Comparison of ENCODE assay signal across 24 mouse cellular contexts in genomic region chr1:175608708-175609107, GRCm38 (mm10). TPM values are rescaled to one million over a fixed set of nuclear protein-coding genes. Genes with fewer than 3 reads are reported as not detected.
DNase-seq lines count a peak whose midpoint lies in the region; ATAC-seq and TF ChIP-seq lines count a peak whose summit lies in the region.
"Had no signal": no experiment of that assay in that cellular context is flagged by ENCODE, and none has a peak within 500 bp of the region (broad histone marks: within the 10 kb centered on the region; RNA-seq: fewer than 3 reads in every experiment).

No protein-coding gene starts in this region.

- H3K36me3 ChIP-seq in liver, embryonic 12.5 days: peaks cover 92% of the 10 kb centered on the region
- H3K36me3 ChIP-seq in liver, embryonic 11.5 days (ENCODE audit: control insufficient read depth, insufficient read depth, low read length): peaks cover 37% of the 10 kb centered on the region; the same call in 1 of the 2 replicates
- peaks cover 33% of the 10 kb centered on the region for H3K36me3 ChIP-seq in stomach, embryonic 15.5 days
- H3K36me3 ChIP-seq in stomach, postnatal 0 days (ENCODE audit: control insufficient read depth, insufficient read depth, low read length): peaks cover 17% of the 10 kb centered on the region
- peaks cover 63% of the 10 kb centered on the region for H3K36me3 ChIP-seq in forebrain, embryonic 12.5 days (replicated peaks)

- TF ChIP-seq EP300 in stomach, postnatal 0 days (optimal IDR thresholded peaks at IDR 0.05): no peak

- H3K9me3 ChIP-seq in liver, embryonic 12.5 days (replicated peaks): no peaks in the 10 kb centered on the region
- H3K9me3 ChIP-seq in liver, embryonic 11.5 days (ENCODE audit: control insufficient read depth, low read length): no peaks in the 10 kb centered on the region
- no peaks in the 10 kb centered on the region for H3K9me3 ChIP-seq in stomach, embryonic 15.5 days
- no peaks in the 10 kb centered on the region for H3K9me3 ChIP-seq in stomach, postnatal 0 days (ENCODE audit: control insufficient read depth, low read length)
- H3K9me3 ChIP-seq in forebrain, embryonic 12.5 days: no peaks in the 10 kb centered on the region
- H3K9me3 ChIP-seq: forebrain, embryonic 15.5 days; heart, embryonic 13.5 days had no signal

- TF ChIP-seq CTCF in stomach, postnatal 0 days (IDR thresholded peaks at IDR 0.05; ENCODE audit: low read depth): no peak

- H3K4me1 ChIP-seq in liver, embryonic 12.5 days: no peaks in the 10 kb centered on the region
- no peaks in the 10 kb centered on the region for H3K4me1 ChIP-seq in liver, embryonic 11.5 days (replicated peaks; ENCODE audit: control insufficient read depth, insufficient read depth, low read length)
- no peaks in the 10 kb centered on the region for H3K4me1 ChIP-seq in stomach, embryonic 15.5 days
- no peaks in the 10 kb centered on the region for H3K4me1 ChIP-seq in stomach, postnatal 0 days (replicated peaks; ENCODE audit: control insufficient read depth, insufficient read depth)
- H3K4me1 ChIP-seq in forebrain, embryonic 12.5 days: no peaks in the 10 kb centered on the region
- H3K4me1 ChIP-seq: forebrain, embryonic 15.5 days; heart, embryonic 13.5 days had no signal

- H3K27ac ChIP-seq in liver, embryonic 12.5 days: 0 out of 2 replicates have a peak overlapping the region, but pooled peaks have one; percentile 36
- no peak overlapping the region for H3K27ac ChIP-seq in liver, embryonic 11.5 days (ENCODE audit: low read depth, low read length)
- peak overlapping the region; percentile 42; the same call in 1 of the 2 replicates for H3K27ac ChIP-seq in stomach, embryonic 15.5 days
- H3K27ac ChIP-seq in stomach, postnatal 0 days (replicated peaks): no peak overlapping the region
- no peak overlapping the region for H3K27ac ChIP-seq in forebrain, embryonic 12.5 days
- H3K27ac ChIP-seq: forebrain, embryonic 15.5 days; gastrocnemius, adult 2 months; heart, embryonic 13.5 days; hindbrain, embryonic 14.5 days; hindbrain, postnatal 0 days had no signal

- H3K4me2 ChIP-seq in liver, embryonic 12.5 days: no peak overlapping the region
- H3K4me2 ChIP-seq in liver, embryonic 11.5 days: no peak overlapping the region
- no peak overlapping the region for H3K4me2 ChIP-seq in stomach, embryonic 15.5 days
- H3K4me2 ChIP-seq in stomach, postnatal 0 days (replicated peaks; ENCODE audit: low read depth): no peak overlapping the region
- no peak overlapping the region for H3K4me2 ChIP-seq in forebrain, embryonic 12.5 days
- H3K4me2 ChIP-seq: forebrain, embryonic 15.5 days; heart, embryonic 13.5 days; hindbrain, embryonic 14.5 days had no signal

- ATAC-seq in frontal cortex, adult (ENCODE audit: low TSS enrichment): peak; percentile 91
- ATAC-seq in liver, embryonic 12.5 days: no peak
- no peak for ATAC-seq in liver, embryonic 11.5 days (replicated peaks; ENCODE audit: low FRiP score)
- ATAC-seq in stomach, embryonic 15.5 days (ENCODE audit: insufficient read depth, low FRiP score, low read depth): no peak
- ATAC-seq in stomach, postnatal 0 days (ENCODE audit: low FRiP score, low TSS enrichment): no peak
- no peak for ATAC-seq in forebrain, embryonic 12.5 days (ENCODE audit: low FRiP score)
- ATAC-seq: activated CD4-positive, CD25-positive, alpha-beta regulatory T cell, adult 4 months; forebrain, embryonic 15.5 days; hindbrain, postnatal 0 days had no signal

- no peaks in the 10 kb centered on the region for H3K27me3 ChIP-seq in liver, embryonic 12.5 days (replicated peaks)
- no peaks in the 10 kb centered on the region for H3K27me3 ChIP-seq in liver, embryonic 11.5 days (replicated peaks; ENCODE audit: control insufficient read depth, insufficient read depth, low read length)
- H3K27me3 ChIP-seq in stomach, embryonic 15.5 days (replicated peaks): no peaks in the 10 kb centered on the region
- no peaks in the 10 kb centered on the region for H3K27me3 ChIP-seq in stomach, postnatal 0 days (ENCODE audit: control insufficient read depth, insufficient read depth, low read length)
- H3K27me3 ChIP-seq in forebrain, embryonic 12.5 days: no peaks in the 10 kb centered on the region
- H3K27me3 ChIP-seq: forebrain, embryonic 15.5 days; heart, embryonic 13.5 days had no signal

- no peak overlapping the region for H3K9ac ChIP-seq in liver, embryonic 12.5 days
- no peak overlapping the region for H3K9ac ChIP-seq in liver, embryonic 11.5 days (ENCODE audit: low read depth, low read length)
- no peak overlapping the region for H3K9ac ChIP-seq in stomach, embryonic 15.5 days
- no peak overlapping the region for H3K9ac ChIP-seq in stomach, postnatal 0 days (ENCODE audit: low read length)
- no peak overlapping the region for H3K9ac ChIP-seq in forebrain, embryonic 12.5 days
- H3K9ac ChIP-seq: forebrain, embryonic 15.5 days; heart, embryonic 13.5 days; hindbrain, embryonic 14.5 days had no signal

- no peak overlapping the region for H3K4me3 ChIP-seq in liver, embryonic 12.5 days
- H3K4me3 ChIP-seq in liver, embryonic 11.5 days (ENCODE audit: low read depth, low read length): no peak overlapping the region
- H3K4me3 ChIP-seq in stomach, embryonic 15.5 days (replicated peaks): no peak overlapping the region
- no peak overlapping the region for H3K4me3 ChIP-seq in stomach, postnatal 0 days (ENCODE audit: low read depth, low read length)
- no peak overlapping the region for H3K4me3 ChIP-seq in forebrain, embryonic 12.5 days (replicated peaks)
- H3K4me3 ChIP-seq: forebrain, embryonic 15.5 days; gastrocnemius, adult 2 months; heart, embryonic 13.5 days had no signal

- no peak for DNase-seq in frontal cortex, postnatal 10 days (ENCODE audit: low spot score in 2 of 2)
- no peak for DNase-seq in liver, embryonic 11.5 days (ENCODE audit: low spot score)
- DNase-seq in stomach, postnatal 0 days (ENCODE audit: low spot score): no peak
- no peak for DNase-seq in layer of hippocampus, adult 8-10 months (ENCODE audit: low spot score in 2 of 2)
- DNase-seq: adrenal gland, adult 8-10 months; adrenal gland, postnatal 25 days; cerebellum, adult 18-20 months; cerebellum, adult 9-10 months; cerebellum, postnatal 14 days; gastrocnemius, adult 2 months; gastrocnemius, postnatal 14 days; heart, adult 18-20 months; heart, postnatal 14 days; heart, postnatal 4 days had no signal

- 79% methylated on average over 3 of the region's 3 CpGs for WGBS in liver, embryonic 12.5 days (ENCODE audit: insufficient replicate concordance)
- 91% methylated on average over 3 of the region's 3 CpGs for WGBS in liver, embryonic 11.5 days
- WGBS in stomach, embryonic 15.5 days: 90% methylated on average over 3 of the region's 3 CpGs
- 89% methylated on average over 3 of the region's 3 CpGs for WGBS in stomach, postnatal 0 days
- 88% methylated on average over 3 of the region's 3 CpGs for WGBS in forebrain, embryonic 12.5 days

RNA-seq across cellular contexts. Expression of gene Kmo, which starts 11.5 kb away (rescaled TPM):
- 2.9 and 3.2 TPM in 2 replicates for polyA plus RNA-seq in liver, embryonic 12.5 days (2016; fragmentation: Nextera tagmentation; extraction: Ambion mirVana)
- 1.7 and 1.9 TPM in 2 replicates for polyA plus RNA-seq in liver, embryonic 11.5 days (2014; fragmentation: Nextera tagmentation; extraction: Ambion mirVana)
- 1.1 TPM in 2 replicates for polyA plus RNA-seq in stomach, embryonic 15.5 days (2015; fragmentation: Nextera tagmentation; extraction: Ambion mirVana)
- polyA plus RNA-seq in stomach, postnatal 0 days (2015; fragmentation: Nextera tagmentation; extraction: Ambion mirVana): 0.15 and 0.21 TPM in 2 replicates
- under 1 TPM in 2 of 4 experiments, not detected in 2; 0.20 to 0.70 TPM for total RNA-seq in layer of hippocampus, adult 8-10 months (2022)
- 0.09 TPM in 1 of 2 replicates, not detected in the other for polyA plus RNA-seq in forebrain, embryonic 12.5 days (2016; fragmentation: Nextera tagmentation; extraction: Ambion mirVana)
- total RNA-seq: ES-E14; heart, postnatal 4 days had no signal
- polyA plus RNA-seq: forebrain, embryonic 15.5 days had no signal

RNA-seq across cellular contexts. Expression of gene Fh1, which starts 16.7 kb away (rescaled TPM):
- polyA plus RNA-seq in liver, embryonic 12.5 days (2016; fragmentation: Nextera tagmentation; extraction: Ambion mirVana): 80.2 and 87.8 TPM in 2 replicates
- polyA plus RNA-seq in liver, embryonic 11.5 days (2014; fragmentation: Nextera tagmentation; extraction: Ambion mirVana): 136 and 146 TPM in 2 replicates
- 130 and 142 TPM in 2 replicates for polyA plus RNA-seq in stomach, embryonic 15.5 days (2015; fragmentation: Nextera tagmentation; extraction: Ambion mirVana)
- polyA plus RNA-seq in stomach, postnatal 0 days (2015; fragmentation: Nextera tagmentation; extraction: Ambion mirVana): 98.3 and 103 TPM in 2 replicates
- total RNA-seq in layer of hippocampus, adult 8-10 months (2022): 10 to 100 TPM; 65.4 to 82.2 (median 76.7) TPM
- 77.1 and 79.8 TPM in 2 replicates for polyA plus RNA-seq in forebrain, embryonic 12.5 days (2016; fragmentation: Nextera tagmentation; extraction: Ambion mirVana)

Comparison
In these comparisons a context has a peak if more than half of its experiments do, and no peak if none do; other contexts are left out.
1. H3K27ac ChIP-seq: peak in liver, embryonic 12.5 days (single experiment) and stomach, embryonic 15.5 days (single experiment); none in liver, embryonic 11.5 days (single experiment), stomach, postnatal 0 days (single experiment) and forebrain, embryonic 12.5 days (single experiment).